Mouse (Mus musculus) forebrain, embryonic 16.5 days (tissue): Measurements from ENCODE around the gene Cwc25. TPM values are rescaled to one million over a fixed set of nuclear protein-coding genes. Genes with fewer than 3 reads are reported as not detected.

Experiments
- ATAC-seq: fragments of 200-750 bp; cut with Nextera tagmentation; 2 replicates; pipeline ENCODE4 v1.8.0; 2017; ENCODE audit warnings: mild to moderate bottlenecking, moderate library complexity
- H3K27ac ChIP-seq: fragments of 300-500 bp; sonication (generic); 2 replicates; pipeline ENCODE4 v1.5.1; 2014; ENCODE audit warnings: low read length, control low read depth
- H3K27me3 ChIP-seq: fragments of 300-500 bp; sonication (generic); replicated peaks from 2 replicates; pipeline ENCODE4 v1.6.1; 2014; ENCODE audit warnings: low read length; ENCODE audit not compliant: control insufficient read depth, insufficient read depth
- H3K36me3 ChIP-seq: fragments of 300-500 bp; sonication (generic); 2 replicates; pipeline ENCODE4 v1.6.1; 2014; ENCODE audit not compliant: control insufficient read depth, insufficient read depth
- H3K4me1 ChIP-seq: fragments of 300-500 bp; sonication (generic); replicated peaks from 2 replicates; pipeline ENCODE4 v1.6.1; 2014; ENCODE audit warnings: low read length; ENCODE audit not compliant: control insufficient read depth, insufficient read depth
- H3K4me2 ChIP-seq: fragments of 300-500 bp; sonication (generic); 2 replicates; pipeline ENCODE4 v1.6.1; 2014; ENCODE audit warnings: mild to moderate bottlenecking, low read length, control low read depth
- H3K4me3 ChIP-seq: fragments of 300-500 bp; sonication (generic); replicated peaks from 2 replicates; pipeline ENCODE4 v1.5.1; 2014; ENCODE audit warnings: mild to moderate bottlenecking, low read length, control low read depth
- H3K9ac ChIP-seq: fragments of 300-500 bp; sonication (generic); replicated peaks from 2 replicates; pipeline ENCODE4 v1.6.1; 2014; ENCODE audit warnings: low read depth, low read length, control low read depth
- H3K9me3 ChIP-seq: fragments of 300-500 bp; sonication (generic); 2 replicates; pipeline ENCODE4 v1.6.1; 2016; ENCODE audit warnings: low read length; ENCODE audit not compliant: control insufficient read depth
- WGBS: fragments of 180-500 bp; shearing (Covaris S2); extraction: QIAGEN DNeasy Blood & Tissue Kit; methylation state at CpG from one replicate; pipeline ENCODE4 v1.1.7; 2014; 5-methylcytosine and 5-hydroxymethylcytosine counted together
- polyA plus RNA-seq: library from polyadenylated mRNA; unstranded; fragments of >200 nt; fragmentation: Nextera tagmentation; extraction: Ambion mirVana; gene quantifications from 2 replicates; pipeline ENCODE4 v1.2.1, GENCODE M21; 2015

Gene Cwc25
- polyA plus RNA-seq, 1 experiment from 2014 or later: 19.5 TPM

DNA sequence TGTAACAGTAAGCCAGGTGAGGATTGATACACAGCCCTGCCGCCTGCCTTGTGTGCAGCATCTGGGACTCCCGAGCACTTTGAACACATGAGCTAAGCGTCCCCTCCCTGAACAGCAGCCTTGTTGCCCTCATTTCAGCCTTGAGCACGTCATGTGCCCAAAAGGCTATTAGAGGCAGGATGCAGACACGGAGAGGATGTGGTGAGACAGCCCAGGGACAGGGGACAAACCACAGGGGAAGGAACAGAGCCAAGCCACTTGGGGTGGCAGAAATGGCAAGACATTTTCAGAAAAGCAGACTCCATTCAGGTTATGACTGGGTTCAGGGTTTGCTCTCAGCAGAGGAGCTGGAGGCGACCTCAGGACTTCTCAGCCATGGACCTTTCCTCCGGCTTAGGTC is 38.0 kb downstream of the Cwc25 start:
- WGBS: 86% methylated on average over 7 of the region's 7 CpGs
- no peak for ATAC-seq
- no peak overlapping the region for H3K4me3 ChIP-seq
- H3K9me3 ChIP-seq: no peaks in the 10 kb centered on the region
- H3K4me1 ChIP-seq: no peaks in the 10 kb centered on the region
- no peaks in the 10 kb centered on the region for H3K27me3 ChIP-seq
- H3K36me3 ChIP-seq: peaks cover 23% of the 10 kb centered on the region; the same call in 1 of the 2 replicates
- H3K4me2 ChIP-seq: no peak overlapping the region
- H3K9ac ChIP-seq: no peak overlapping the region
- H3K27ac ChIP-seq: no peak overlapping the region

DNA sequence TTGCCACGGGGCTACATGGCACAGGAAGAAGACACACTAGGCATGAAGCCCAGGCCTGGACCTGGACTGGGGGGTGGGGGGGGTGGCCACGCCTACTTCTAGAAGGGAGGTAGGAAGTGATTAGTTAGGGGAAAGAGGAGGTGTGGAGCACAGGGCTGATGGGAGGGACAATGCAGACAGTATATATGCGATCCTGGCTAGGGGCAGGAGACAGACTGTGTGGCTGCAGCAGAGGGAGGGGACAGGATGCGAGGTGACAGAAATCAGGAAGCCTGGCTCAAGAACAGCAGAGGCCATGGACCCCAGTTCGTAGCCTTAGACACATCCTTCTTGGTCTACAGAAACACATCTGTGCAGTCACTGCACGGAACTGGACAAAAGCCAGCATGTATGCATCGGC is 42.6 kb downstream of the Cwc25 start:
- no peak overlapping the region for H3K9ac ChIP-seq
- H3K36me3 ChIP-seq: peaks cover 49% of the 10 kb centered on the region
- no peaks in the 10 kb centered on the region for H3K27me3 ChIP-seq
- no peak overlapping the region for H3K4me2 ChIP-seq
- no peak overlapping the region for H3K4me3 ChIP-seq
- WGBS: 83% methylated on average over 7 of the region's 7 CpGs
- no peaks in the 10 kb centered on the region for H3K4me1 ChIP-seq
- ATAC-seq: no peak
- no peak overlapping the region for H3K27ac ChIP-seq
- H3K9me3 ChIP-seq: no peaks in the 10 kb centered on the region

DNA sequence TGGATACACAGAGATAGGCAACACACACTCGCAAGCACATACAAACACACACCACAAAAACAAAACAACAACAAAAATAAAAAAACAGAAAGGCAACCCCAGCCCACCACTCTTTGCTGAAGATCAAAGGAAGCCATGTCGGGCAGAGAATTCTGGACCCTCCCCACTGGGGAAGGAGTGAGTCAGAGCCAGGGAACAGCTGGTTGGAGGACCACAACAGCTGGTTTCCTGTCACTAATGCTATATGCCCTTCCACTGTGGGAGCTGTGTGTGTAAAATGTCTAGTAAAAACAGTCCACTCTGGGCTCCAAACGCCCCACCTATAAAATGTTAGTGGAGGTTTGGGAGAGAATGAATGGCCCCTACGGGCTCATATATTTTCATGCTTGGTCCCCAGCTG is 45.0 kb downstream of the Cwc25 start:
- Histone ChIP-seq H3K27ac (no peak overlapping the region), H3K9me3 (no peaks in the 10 kb centered on the region), H3K4me1 (no peaks in the 10 kb centered on the region), H3K4me2 (no peak overlapping the region), H3K27me3 (no peaks in the 10 kb centered on the region), H3K4me3 (no peak overlapping the region), H3K36me3 (peaks cover 43% of the 10 kb centered on the region), H3K9ac (no peak overlapping the region)
- no peak for ATAC-seq
- 91% methylated on average over 4 of the region's 4 CpGs for whole genome bisulfite sequencing

DNA sequence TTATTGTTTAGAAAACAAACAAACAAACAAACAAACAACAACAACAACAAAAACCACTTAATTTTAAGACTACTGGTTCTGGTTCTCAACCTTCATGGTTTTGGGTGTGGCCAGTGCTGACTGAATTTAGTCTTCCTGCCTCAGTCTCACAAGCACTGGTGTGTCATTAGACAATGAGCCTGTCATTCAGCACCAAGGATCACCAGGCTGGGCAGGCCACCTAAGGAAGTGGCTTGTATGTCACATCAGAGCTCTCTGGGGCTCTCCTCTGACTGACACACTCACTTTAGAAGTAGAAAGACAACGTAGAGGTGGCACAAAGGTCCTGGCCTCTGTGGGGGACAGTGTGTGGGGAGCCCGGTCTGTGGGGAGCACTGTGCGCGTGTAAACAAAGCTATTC is 47.3 kb downstream of the Cwc25 start:
- no peaks in the 10 kb centered on the region for H3K27me3 ChIP-seq
- peaks cover 32% of the 10 kb centered on the region for H3K36me3 ChIP-seq
- no peak overlapping the region for H3K4me2 ChIP-seq
- no peaks in the 10 kb centered on the region for H3K4me1 ChIP-seq
- no peak overlapping the region for H3K27ac ChIP-seq
- H3K4me3 ChIP-seq: no peak overlapping the region
- no peak for ATAC-seq
- no peak overlapping the region for H3K9ac ChIP-seq
- 83% methylated on average over 4 of the region's 4 CpGs for WGBS
- H3K9me3 ChIP-seq: no peaks in the 10 kb centered on the region

DNA sequence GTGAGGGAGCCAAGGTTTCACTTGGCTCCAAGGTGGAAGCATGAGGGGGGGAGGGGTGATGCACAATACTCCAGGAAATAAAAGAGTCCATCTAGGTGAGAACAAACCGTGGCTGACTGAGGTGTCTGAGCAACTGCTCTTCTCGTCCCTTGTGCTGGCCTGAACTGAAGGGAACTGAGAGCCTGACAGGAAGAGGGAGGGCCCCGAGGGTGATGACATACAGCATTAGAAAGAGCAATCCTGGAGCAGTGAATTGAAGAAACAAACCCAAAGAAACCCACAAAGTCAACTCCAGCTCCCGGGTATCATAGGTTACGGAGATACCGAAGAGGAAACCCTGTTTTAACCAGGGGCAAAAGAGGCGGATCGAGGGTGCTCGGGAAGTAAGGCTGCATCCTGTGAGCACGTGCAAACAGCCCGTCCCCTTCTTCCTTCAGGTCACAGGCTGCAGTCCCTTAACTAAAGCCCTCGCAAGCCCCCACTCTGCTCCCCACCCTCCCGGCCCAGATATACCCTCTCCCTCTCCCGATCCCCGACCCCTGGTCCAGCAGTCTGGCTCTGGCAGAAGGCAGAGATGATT is 48.0 kb downstream of the Cwc25 start:
- no peaks in the 10 kb centered on the region for H3K4me1 ChIP-seq
- H3K27ac ChIP-seq: no peak overlapping the region
- no peak for ATAC-seq
- peaks cover 32% of the 10 kb centered on the region for H3K36me3 ChIP-seq
- H3K4me2 ChIP-seq: no peak overlapping the region
- H3K4me3 ChIP-seq: no peak overlapping the region
- no peak overlapping the region for H3K9ac ChIP-seq
- H3K9me3 ChIP-seq: no peaks in the 10 kb centered on the region
- no peaks in the 10 kb centered on the region for H3K27me3 ChIP-seq
- WGBS: 89% methylated on average over 15 of the region's 15 CpGs

DNA sequence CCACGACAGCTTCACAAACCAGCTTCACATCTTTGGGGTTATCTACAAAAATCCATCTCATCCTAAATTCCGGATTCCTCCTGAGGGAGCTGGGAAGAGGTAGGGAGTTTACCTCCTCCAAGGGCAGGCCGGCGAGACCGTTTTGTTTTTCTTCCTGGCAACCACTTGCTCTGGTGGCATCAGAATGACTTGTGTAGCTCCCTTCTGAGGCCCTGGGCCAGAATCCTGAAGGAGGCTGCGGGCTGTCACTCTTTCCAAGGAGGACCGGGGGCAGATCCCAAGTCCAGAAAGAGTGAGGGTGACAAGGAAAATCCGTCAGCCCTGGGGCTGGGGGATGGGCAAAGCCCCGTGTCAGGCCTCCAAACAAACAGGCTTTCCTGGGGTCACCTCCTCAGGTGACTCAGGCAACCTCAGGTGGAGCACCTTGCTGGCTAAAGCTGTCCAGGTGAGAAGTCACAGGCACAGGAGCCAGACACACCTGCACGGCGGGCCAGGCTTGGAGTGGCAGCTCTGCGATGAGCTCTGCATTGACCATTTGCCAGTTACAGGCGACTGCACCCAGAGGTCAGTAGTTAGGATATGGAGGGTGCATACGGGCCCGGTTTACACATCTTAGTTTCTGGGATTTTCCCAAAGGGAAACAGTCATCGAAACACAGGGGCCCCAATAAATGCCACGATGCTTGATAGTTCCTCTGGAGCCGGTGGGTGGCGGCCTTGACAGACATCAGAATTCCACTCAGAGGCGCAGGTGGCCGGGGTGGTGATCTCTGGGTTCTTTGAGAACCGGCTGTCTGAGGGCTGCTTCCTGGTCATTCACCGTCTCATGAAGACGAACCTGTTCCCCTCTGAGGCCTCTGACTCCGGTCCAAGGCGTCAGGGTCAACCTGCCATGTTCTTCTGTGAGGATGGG is 48.7 kb downstream of the Cwc25 start:
- H3K27ac ChIP-seq: no peak overlapping the region
- H3K9ac ChIP-seq: no peak overlapping the region
- no peak for ATAC-seq
- WGBS: 88% methylated on average over 26 of the region's 26 CpGs
- H3K4me2 ChIP-seq: no peak overlapping the region
- no peaks in the 10 kb centered on the region for H3K4me1 ChIP-seq
- H3K9me3 ChIP-seq: no peaks in the 10 kb centered on the region
- no peaks in the 10 kb centered on the region for H3K27me3 ChIP-seq
- H3K4me3 ChIP-seq: no peak overlapping the region
- peaks cover 34% of the 10 kb centered on the region for H3K36me3 ChIP-seq

DNA sequence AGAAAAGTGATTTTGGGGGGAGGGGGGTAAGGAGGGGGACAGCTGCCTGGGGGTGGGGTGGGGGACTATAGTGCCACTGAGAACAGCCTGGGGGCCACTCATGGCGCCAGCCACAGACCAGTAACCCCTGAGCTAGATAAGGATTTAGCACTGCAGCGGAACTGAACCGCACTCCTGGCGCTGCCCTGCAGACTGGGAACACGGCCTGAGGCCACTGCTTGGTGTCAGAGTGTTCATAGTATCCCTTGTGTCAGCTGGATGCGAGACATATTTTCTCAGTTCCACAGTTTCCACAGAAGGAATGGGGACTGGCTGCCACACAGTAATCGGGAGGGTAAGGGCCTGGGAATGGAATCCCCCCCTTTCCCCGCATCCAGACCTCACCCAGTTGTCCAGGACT is 50.3 kb downstream of the Cwc25 start:
- 91% methylated on average over 8 of the region's 8 CpGs for WGBS
- Histone ChIP-seq H3K4me2 (no peak overlapping the region), H3K4me3 (no peak overlapping the region), H3K36me3 (peaks cover 20% of the 10 kb centered on the region), H3K4me1 (no peaks in the 10 kb centered on the region), H3K27me3 (no peaks in the 10 kb centered on the region), H3K27ac (no peak overlapping the region), H3K9ac (no peak overlapping the region), H3K9me3 (no peaks in the 10 kb centered on the region)
- ATAC-seq: no peak

DNA sequence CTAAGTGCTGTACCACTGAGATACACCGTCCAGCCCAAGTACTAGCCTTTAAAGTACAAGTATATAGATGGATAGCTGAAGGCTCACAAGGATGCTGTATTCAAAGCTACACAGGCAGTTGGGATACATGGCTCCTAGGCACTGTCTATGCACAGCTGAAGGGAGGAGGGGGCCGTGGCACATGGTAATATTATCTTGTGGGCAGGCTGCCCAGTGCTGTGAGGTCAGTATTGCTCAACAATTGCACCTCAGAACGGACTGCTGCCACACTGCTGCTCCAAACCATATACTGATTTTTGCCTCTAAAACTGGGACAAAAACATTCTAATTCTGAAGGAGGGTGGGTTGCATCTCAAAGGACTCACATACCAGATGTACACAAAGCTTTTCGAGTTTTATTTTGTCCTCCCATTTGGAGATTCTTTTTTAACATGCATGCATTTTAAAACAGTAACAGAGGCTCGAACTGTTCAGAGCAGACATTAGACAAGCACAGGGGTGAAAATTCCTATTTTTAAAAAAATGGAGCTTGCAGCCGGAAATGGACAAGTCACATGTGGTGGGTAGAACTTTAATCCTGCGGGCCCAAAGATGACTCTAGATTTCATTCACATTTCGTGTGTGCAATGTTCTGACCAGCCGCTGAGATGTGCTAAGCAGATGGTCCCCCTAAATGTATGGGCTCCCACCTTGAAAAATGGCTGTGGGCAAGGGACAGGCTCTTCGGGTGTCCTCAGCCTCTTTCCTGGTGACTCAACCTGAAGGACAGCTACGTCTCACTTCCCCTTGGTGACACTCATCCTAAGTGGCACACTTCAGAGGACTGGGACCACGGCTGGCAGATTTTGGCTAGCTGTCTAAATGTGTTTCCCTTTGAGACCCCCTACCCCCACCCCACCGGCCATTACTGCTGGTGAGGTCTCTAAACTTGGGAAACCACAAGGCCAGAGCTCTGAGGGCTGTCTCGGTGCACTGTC is 51.3 kb downstream of the Cwc25 start:
- H3K9ac ChIP-seq: no peak overlapping the region
- no peak overlapping the region; the same call in 1 of the 2 replicates for H3K27ac ChIP-seq
- ATAC-seq: no peak
- H3K36me3 ChIP-seq: peaks cover 19% of the 10 kb centered on the region
- WGBS: 87% methylated on average over 14 of the region's 14 CpGs
- no peaks in the 10 kb centered on the region for H3K9me3 ChIP-seq
- H3K4me1 ChIP-seq: no peaks in the 10 kb centered on the region
- no peak overlapping the region for H3K4me3 ChIP-seq
- no peak overlapping the region for H3K4me2 ChIP-seq
- H3K27me3 ChIP-seq: no peaks in the 10 kb centered on the region

DNA sequence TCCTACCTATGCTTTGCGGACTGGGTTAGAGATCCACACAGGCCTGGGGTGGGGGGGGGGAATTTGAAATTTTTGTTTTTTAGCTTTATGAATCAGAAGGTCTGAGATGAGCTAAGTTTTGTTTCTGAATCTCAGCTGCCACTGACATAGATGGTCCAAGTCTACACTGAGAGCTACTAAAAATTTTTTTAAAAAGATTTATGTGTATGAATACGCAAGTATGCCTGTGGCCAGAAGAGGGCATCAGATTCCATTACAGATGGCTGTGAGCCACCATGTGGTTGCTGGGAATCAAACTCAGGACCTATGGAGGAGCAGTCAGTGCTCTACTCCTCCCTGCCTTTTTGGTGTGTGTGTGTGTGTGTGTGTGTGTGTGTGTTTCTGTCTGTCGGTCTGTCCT is 52.0 kb downstream of the Cwc25 start:
- Histone ChIP-seq H3K27ac (no peak overlapping the region), H3K36me3 (peaks cover 14% of the 10 kb centered on the region), H3K27me3 (no peaks in the 10 kb centered on the region), H3K9ac (no peak overlapping the region), H3K4me3 (no peak overlapping the region), H3K4me1 (no peaks in the 10 kb centered on the region), H3K9me3 (no peaks in the 10 kb centered on the region), H3K4me2 (no peak overlapping the region)
- WGBS: 96% methylated on average over 3 of the region's 3 CpGs
- ATAC-seq: no peak
